Mouse (Mus musculus) adrenal gland, adult 8-10 months (tissue): Measurements from ENCODE around the gene Ldlrap1. TPM values are rescaled to one million over a fixed set of nuclear protein-coding genes. Genes with fewer than 3 reads are reported as not detected.
"Not testable (repeated sequence)": the region's sequence is repeated elsewhere in the genome, so short reads cannot be mapped to it uniquely, and the experiment has no call there.

Experiments used
- DNase-seq: peaks from one replicate; pipeline ENCODE4 v3.0.0; 2022
- total RNA-seq, 4 experiments: library from RNA; stranded (reverse); gene quantifications; 2 replicates each; pipeline ENCODE4 v1.2.4; 2022

Ldlrap1 gene
- 10 to 100 TPM; 46.7 to 49.4 (median 48.4) TPM for total RNA-seq

GRCm38 (mm10) chr4:134767426-134768225, at the start of gene Ldlrap1:
Gene Ldlrap1, minus strand, starts transcription at chr4:134768024.
- peak; percentile 76 for DNase-seq

- DNase-seq, result peak; percentile 57
These were observed 46.4 kb upstream of the Ldlrap1 start for GRCm38 (mm10) chr4:134814229-134814571.

DNA sequence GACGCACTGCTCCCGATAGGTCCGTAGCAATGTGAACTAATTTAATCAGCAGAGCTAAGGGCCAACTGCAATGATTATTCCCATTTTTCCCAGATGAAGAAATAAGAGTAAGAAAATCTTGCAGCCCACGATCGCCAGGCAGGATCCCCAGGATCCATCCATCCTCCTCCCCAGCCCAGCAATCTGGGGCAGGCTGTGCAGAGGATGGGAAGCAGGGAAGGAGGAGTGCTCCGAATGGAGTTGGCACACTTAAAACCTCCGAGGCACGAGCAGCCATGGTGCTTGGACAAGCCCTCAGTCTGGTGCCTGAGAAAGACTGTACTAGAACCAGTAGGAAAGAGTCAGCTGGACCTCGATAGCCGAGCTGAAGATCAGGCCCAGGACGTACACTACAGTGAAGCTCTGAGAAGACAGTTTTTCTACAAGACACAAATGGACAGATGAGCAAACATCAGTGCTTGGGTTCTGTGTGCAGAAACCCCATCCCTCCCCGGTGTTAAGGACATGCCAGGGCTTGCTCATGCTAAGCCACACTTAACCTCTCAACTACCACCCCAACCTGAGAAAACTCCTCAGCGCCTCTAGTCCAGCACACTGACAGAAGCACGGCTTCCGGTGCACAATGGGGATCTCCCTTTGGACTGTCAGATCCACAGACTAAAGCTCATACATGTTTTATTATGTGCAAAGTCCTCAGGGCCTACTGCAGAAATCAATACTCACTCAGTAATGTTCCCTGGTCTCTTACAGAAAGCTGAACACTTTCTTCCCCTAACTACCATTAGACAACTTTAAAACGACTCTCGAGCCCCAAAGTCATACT, 45.8 kb upstream of the Ldlrap1 start:
- DNase-seq, result no peak

- DNase-seq, result peak; percentile 89
These were observed 36.9 kb upstream of the Ldlrap1 start for GRCm38 (mm10) chr4:134804765-134805164.

DNA sequence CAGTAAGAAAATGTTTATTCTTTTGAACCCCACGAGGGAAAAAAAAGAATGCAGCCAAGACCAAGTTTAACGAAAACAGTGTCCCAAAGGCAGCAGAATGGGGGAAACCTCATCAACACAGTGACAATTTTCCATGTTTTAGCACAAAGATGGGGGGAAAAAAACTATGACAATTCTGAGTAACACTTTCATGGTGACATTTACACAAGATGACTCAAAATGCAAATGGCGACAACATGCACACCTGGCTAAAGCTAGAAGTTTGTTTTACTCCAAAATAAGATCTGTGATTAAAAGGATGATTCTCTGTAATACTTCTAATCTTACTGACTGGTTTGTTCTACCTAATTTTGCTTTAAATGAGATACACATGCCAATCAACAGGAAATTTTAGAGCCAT, 34.9 kb upstream of the Ldlrap1 start:
- DNase-seq, result no peak

DNA sequence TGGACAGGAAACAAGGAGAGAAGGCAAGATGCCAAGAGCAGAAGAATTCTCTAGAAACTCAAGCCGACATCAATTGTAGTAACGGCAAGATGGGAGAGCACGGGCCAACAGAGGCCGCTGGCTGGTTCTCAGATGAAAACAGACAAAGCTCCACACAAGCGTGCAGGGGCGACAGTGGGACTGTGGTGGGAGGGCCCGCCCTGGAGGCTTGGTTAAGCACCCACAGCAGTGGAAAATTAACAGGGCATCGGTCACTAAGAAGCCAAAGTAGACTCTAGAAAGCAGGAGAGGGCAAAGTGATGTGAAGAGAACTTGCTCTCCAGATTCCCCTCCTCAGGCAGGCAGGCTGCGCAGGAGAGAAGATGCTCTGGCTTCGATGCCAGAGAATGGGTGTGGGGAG, 34.3 kb upstream of the Ldlrap1 start:
- DNase-seq, result no peak

DNA sequence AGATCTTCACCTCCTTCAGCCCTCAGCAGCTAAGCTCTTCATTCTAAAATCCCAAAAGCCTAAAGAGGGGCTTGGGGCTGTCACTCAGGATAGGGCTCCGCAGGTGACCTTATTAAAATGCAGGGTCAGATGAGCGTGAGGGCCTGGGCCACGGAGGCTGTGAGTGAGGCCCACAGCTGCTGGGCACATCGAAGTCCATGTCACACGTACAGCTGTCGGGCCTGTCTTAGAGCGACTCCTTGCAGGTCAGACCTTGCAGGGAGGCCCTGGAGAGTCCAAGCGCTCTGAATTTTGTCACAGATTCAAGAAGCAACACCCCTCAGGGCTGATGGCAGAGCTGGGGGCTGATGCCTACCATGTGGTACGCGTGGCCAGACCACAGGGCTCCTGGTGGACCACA, 32.9 kb upstream of the Ldlrap1 start:
- no peak for DNase-seq

- no peak for DNase-seq
These were observed 32.3 kb upstream of the Ldlrap1 start for GRCm38 (mm10) chr4:134800098-134800497.

DNA sequence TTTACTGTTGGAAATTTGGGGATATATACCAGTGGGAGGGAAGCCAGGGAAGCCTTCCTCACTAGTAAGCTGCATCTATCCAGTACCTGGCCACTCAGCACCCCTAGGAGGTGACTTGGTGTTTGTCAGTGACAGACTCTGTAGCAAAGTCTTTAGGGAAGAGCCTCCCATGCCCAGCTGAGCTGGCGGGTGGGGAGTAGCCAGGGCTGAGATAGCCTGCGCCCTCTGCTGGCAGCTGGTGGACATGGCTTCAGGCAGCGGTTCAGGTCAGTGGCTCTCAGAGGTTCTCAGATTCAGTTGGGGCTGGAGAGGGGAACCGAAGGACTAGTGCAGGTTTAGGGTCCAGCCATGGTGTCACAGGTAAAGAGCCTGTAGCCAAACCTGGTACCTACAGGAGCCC, 31.4 kb upstream of the Ldlrap1 start:
- DNase-seq, result peak; percentile 36

DNA sequence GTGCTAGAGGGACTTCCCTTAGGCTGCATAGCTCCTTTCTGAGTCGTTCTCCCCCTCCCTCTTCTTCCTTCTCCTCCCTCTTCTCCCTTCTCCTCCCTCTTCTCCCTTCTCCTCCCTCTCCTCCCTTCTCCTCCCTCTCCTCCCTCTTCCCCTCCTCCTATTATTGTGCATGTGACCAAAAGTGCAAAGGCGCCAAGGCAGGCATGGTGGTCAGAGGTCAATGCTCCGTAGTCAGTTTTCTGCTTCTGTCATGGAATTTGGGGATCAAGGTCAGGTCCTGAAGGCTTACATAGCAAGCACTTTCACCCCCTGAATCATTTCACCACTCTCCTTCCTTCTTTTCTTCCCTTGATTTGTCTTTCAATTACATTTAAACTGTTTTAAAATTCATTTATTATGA, 31.0 kb upstream of the Ldlrap1 start:
- no peak for DNase-seq

DNA sequence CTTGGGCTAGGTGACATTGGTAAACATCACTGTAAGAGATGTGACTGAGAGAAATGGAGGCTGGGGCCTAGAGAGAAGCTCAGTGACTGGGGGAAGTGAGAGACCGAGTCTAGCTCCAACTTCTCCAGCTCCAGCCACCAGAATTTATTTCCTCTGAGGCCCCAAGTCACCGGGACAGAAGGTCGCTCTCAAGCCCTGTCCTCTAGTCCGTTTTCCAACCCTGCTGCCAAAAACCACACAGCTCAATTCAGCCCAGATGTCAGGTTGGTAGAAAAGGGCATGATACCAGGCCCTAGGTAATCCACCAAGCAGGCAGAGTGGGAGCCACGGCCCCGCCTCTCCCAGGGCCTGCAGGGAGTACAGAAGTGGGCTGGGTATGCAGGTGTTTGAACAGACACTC, 29.8 kb upstream of the Ldlrap1 start:
- no peak for DNase-seq

DNA sequence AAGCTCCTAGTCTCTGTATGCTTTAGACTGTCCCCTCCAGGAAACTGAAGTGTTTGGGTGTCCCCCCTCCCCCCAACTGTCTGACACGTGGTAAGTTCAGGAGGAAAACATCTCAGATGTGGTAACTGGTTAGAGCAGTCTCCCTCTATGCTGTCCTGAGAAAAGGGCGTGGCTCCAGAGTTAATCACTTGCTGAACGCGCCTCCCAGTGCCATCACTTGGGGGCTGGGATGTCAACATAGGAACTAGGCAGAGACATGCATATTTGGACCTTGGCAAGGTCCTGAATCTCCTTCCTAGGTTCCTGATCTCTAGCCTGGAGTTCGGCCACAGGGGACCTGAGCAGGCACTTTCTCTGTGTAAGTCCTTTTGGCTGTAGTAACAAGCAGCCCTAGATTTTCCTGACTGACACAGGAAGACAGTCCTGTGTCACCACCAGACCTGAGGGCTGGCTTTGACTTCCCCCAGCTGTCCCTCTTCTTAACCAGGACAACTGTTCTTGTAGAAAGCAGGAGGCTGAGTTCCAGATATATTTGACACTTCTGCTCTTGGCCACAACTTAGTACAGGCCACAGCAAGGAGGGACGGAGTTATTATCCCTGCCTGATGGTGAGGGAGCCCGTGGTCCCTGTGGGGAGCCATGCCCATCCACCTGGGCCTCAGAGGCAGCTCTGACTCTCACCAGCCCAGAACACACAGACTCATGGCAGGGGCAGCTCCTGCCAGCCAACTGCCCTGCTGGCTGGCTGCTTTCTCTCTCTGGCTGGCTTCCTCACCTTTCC, 28.9 kb upstream of the Ldlrap1 start:
- no peak for DNase-seq

DNA sequence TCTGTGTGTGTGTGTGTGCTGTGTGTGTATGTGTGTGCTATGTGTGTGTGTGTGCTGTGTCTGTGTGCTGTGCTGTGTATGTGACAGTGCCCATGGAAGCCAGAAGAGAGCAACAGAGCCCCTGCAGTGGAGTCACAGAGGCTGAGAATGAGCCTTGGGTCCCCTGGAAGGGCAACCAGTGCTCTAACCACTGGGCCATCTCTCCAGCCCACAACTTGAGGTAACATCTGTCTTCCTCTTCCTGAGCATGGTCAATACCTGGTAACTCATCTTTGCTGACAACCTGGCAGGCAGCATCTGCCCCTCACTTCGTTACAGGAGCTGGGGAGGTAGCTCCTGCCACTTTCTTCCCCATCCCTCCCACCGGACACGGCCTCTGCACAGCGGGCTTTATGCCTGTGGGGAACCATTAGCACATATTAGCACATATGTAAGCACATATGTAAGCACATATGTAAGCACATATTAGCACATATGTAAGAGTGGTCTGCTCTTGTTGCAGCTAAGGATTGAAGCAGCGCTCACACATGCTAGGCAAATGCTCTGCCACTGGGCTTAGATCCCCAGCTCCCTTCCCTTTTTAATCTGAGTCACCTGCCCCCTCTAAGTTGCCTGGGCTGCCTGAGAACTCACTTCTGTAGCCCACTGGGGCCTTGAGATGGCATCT, 28.1 kb upstream of the Ldlrap1 start:
- no peak for DNase-seq

DNA sequence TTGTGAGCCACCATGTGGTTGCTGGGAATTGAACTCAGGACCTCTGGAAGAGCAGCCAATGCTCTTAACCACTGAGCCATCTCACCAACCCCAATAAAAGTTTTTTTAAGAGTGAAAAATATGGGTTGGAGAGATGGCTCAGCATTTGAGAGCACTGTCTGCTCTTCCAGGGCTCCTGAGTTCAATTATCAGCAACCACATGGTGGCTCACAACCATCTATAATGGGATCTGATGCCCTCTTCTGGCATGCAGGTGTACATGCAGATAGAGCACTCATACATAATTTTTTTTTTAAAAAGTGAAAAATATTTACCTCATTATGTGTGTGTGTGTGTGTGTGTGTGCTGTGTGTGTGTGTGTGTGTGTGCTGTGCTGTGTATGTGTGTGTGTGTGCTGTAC, 27.1 kb upstream of the Ldlrap1 start:
- not testable (repeated sequence) for DNase-seq

- no peak for DNase-seq
These were observed 25.6 kb upstream of the Ldlrap1 start for GRCm38 (mm10) chr4:134793213-134793956.

DNA sequence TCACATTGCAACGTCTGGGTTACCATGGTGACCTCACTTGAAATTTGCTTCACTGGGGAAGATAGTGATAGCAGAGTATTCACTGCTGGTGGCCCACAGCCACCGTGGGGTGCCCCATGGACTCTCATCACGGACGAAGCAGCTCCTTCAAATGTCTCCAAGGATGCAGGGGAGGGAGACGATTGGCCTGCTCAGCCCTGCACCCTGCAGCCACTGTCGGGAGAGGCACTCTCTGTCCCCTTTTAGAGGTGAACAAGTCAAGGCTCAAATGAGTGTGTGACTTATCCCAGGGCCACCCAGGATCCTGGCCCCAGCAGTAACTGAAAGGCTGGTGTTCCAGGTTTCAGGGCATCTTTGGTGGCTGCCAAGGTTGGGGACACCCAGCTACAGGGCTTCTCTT, 23.9 kb upstream of the Ldlrap1 start:
- no peak for DNase-seq

GRCm38 (mm10) chr4:134786946-134787345, 19.1 kb upstream of the Ldlrap1 start:
- DNase-seq, result no peak

DNA sequence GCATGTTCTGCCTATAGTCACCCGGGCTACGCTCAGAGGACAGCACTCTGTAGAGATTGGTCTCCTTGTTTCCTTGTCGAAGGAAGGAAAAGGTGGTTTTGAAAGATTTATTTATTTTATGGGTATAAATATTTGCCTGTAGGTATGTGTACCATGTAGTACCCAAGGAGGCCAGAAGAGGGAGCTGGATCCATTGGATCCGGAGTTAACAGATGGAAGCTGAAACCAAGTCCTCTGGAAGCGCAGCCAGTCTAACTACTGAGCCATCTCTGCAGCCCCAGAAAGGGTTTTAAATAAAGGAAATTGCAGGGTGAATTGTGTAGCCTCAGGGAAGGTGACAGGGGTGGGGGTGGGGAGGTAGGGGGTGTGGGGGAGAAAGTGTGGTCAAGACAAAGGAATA, 16.9 kb upstream of the Ldlrap1 start:
- DNase-seq, result no peak

GRCm38 (mm10) chr4:134779136-134779934, 11.5 kb upstream of the Ldlrap1 start:
- peak; percentile 78 for DNase-seq

- no peak for DNase-seq
These were observed 8.4 kb upstream of the Ldlrap1 start for GRCm38 (mm10) chr4:134776246-134776645.
